Mouse (Mus musculus) NIH3T3 (cell line): ENCODE measurements around the gene Gon7.
A peak's percentile ranks its signal among the peaks of the same experiment; 100 is the strongest.

ENCODE experiments used
- DNase-seq: peaks from one replicate; pipeline ENCODE4 v3.0.0-alpha.2; 2012; ENCODE audit warnings: low read depth

Gene Gon7

GRCm38 (mm10) chr12:102757689-102758402 lies at the start of gene Gon7, which contains the start of the genes Gm28051 and Ubr7:
TSS of gene Gon7 (minus strand) at chr12:102757803.
TSS of gene Gm28051 (minus strand) at chr12:102757765.
TSS of gene Ubr7 (plus strand) at chr12:102757967.
- DNase-seq = peak; percentile 98

- no peak for DNase-seq
These were observed 41.9 kb upstream of the Gon7 start for GRCm38 (mm10) chr12:102799528-102799927.

- DNase-seq = no peak
These were observed 30.3 kb upstream of the Gon7 start for GRCm38 (mm10) chr12:102787927-102788326.

- DNase-seq = no peak
These were observed 28.0 kb upstream of the Gon7 start for GRCm38 (mm10) chr12:102785593-102785985.

- DNase-seq = no peak
These were observed 27.4 kb upstream of the Gon7 start for GRCm38 (mm10) chr12:102784899-102785592.

GRCm38 (mm10) chr12:102782841-102783240 lies 25.2 kb upstream of the Gon7 start:
- no peak for DNase-seq

- DNase-seq = peak; percentile 38
These were observed 21.8 kb upstream of the Gon7 start for GRCm38 (mm10) chr12:102779452-102779851.

GRCm38 (mm10) chr12:102778151-102778550 lies 20.5 kb upstream of the Gon7 start:
- no peak for DNase-seq

- no peak for DNase-seq
These were observed 18.4 kb upstream of the Gon7 start for GRCm38 (mm10) chr12:102776035-102776434.

GRCm38 (mm10) chr12:102772676-102773075 lies 15.1 kb upstream of the Gon7 start:
- no peak for DNase-seq

- DNase-seq = no peak
These were observed 14.0 kb upstream of the Gon7 start for GRCm38 (mm10) chr12:102771601-102772000.

- DNase-seq = no peak
These were observed 11.4 kb upstream of the Gon7 start for GRCm38 (mm10) chr12:102769000-102769399.

- DNase-seq = no peak
These were observed 6.1 kb upstream of the Gon7 start for GRCm38 (mm10) chr12:102763696-102764095.

GRCm38 (mm10) chr12:102761668-102762067 lies 4.1 kb upstream of the Gon7 start:
- DNase-seq = no peak

GRCm38 (mm10) chr12:102758936-102759335 lies 1.3 kb upstream of the Gon7 start:
- DNase-seq = no peak

GRCm38 (mm10) chr12:102758403-102758756 lies 777 bp upstream of the Gon7 start, which contains the start of gene Gm20604:
TSS of gene Gm20604 (minus strand) at chr12:102758672.
- no peak for DNase-seq

- peak; percentile 30 for DNase-seq
These were observed 431 bp downstream of the Gon7 start for GRCm38 (mm10) chr12:102757055-102757688.

GRCm38 (mm10) chr12:102756304-102756703 lies 1.3 kb downstream of the Gon7 start:
- peak; percentile 58 for DNase-seq

- DNase-seq = no peak
These were observed 9.3 kb downstream of the Gon7 start for GRCm38 (mm10) chr12:102748256-102748655.

GRCm38 (mm10) chr12:102744839-102745238 lies 12.8 kb downstream of the Gon7 start:
- DNase-seq = peak; percentile 37

GRCm38 (mm10) chr12:102743589-102744574 lies 13.7 kb downstream of the Gon7 start, which contains the start of the genes Moap1 and Tmem251:
TSS of gene Moap1 (minus strand) at chr12:102743661.
TSS of gene Tmem251 (plus strand) at chr12:102743762.
- peak; percentile 93 for DNase-seq
